Mouse (Mus musculus): Measurements from ENCODE around the gene Zc3h12b. TPM values are rescaled to one million over a fixed set of nuclear protein-coding genes. Genes with fewer than 3 reads are reported as not detected.
"Not testable (repeated sequence)": the region's sequence is repeated elsewhere in the genome, so short reads cannot be mapped to it uniquely, and the experiment has no call there.

Gene Zc3h12b
- polyA plus RNA-seq, 1 experiment from 2014 or later = 4.1 TPM

DNA sequence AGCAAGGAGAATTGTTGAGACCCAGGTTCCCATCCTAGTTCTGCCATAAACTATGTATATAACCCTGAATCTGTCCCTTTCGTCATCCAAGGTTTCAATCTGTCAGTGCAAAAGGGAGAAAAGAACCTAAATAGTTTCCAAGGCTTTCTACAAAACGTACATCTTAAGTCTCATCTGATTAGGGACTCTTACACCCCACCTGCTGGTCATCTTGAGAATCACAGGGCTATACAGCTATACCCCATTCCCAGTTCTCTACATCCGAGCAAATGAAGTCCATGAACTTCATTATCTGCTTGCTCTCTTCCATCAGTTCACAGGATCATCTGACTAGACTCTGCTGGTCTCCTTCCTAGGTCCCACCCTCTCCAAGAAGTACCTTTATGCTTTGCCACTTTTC lies 239.3 kb downstream of the Zc3h12b start:
- Histone ChIP-seq H3K9me3 (no peaks in the 10 kb centered on the region), H3K4me2 (no peak overlapping the region), H3K9ac (no peak overlapping the region), H3K4me1 (peaks cover 2% of the 10 kb centered on the region; the same call in 1 of the 2 replicates), H3K4me3 (no peak overlapping the region), H3K36me3 (peaks cover 13% of the 10 kb centered on the region), H3K27me3 (no peaks in the 10 kb centered on the region), H3K27ac (no peak overlapping the region)
- no peak for ATAC-seq (ENCODE audit: insufficient number of reproducible peaks, low FRiP score, low TSS enrichment, low read depth)
- 24% methylated on average over 3 of the region's 3 CpGs for WGBS

DNA sequence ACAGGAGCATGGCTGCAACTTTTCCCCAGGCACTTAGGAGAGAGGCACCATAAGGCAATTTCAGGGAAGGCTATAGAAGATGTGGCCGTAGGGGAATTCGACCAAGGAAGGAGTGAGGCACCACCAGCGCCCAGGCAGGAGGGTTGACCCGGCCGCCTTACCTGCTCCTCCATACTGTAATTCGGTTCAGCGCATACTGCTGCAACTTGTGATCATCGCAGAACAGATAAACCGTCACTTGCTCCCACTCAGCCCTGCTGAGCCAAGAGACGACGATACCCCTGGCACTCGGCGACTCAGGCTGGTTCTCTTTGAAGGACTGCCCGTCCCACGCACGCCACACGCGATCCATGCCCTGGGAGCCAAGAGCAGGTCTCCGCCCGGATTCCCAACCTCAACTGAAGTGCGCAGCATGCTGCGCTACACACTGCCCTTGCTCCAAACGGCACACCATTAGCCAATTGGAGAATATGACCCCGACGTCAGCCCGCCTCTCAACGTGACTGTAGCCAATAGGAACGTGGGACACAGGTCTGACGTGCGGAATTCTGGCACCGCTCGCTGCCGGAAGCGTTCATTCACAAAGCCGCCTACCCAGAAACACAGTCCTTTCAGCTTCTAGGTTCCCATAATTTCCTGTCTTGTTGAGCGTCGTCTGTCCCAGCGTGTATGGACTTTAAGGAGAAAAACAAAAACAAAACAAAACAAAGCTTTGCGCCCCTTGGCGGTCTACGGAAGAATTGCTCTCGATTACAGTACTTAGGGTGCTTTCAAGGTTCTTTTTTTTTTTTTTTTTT lies 245.2 kb downstream of the Zc3h12b start, which contains the start of gene Las1l:
TSS of gene Las1l (minus strand) at position 466 of the 797 bp plus-strand sequence.
- Histone ChIP-seq H3K36me3 (peaks cover 6% of the 10 kb centered on the region), H3K4me2 (peak within 1 kb of the TSS; percentile 46), H3K27ac (peak within 1 kb of the TSS; percentile 61; the same call in 1 of the 2 replicates), H3K4me3 (peak within 1 kb of the TSS; percentile 56), H3K9me3 (no peaks in the 10 kb centered on the region), H3K9ac (peak within 1 kb of the TSS; percentile 42), H3K27me3 (no peaks in the 10 kb centered on the region), H3K4me1 (peaks cover 3% of the 10 kb centered on the region; the same call in 1 of the 2 replicates)
- WGBS = 22% methylated on average over 42 of the region's 42 CpGs
- ATAC-seq (ENCODE audit: insufficient number of reproducible peaks, low FRiP score, low TSS enrichment, low read depth) = peak; percentile 99

DNA sequence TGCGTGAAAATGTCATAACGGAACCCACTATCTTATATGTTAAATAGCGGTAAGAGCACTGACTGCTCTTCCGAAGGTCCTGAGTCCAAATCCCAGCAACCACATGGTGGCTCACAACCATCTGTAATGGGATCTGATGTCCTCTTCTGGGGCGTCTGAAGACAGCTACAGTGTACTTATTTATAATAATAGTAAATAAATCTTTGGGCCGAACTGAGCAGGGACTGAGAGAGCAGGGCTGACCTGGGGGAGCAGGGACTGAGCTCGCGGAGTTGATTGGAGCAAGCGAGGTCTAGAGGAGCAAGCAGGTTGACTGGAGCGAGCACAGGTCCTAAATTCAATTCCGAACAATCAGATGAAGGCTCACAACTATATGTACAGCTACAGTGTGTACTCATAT lies 246.0 kb downstream of the Zc3h12b start:
- not testable (repeated sequence) for H3K27ac ChIP-seq; H3K27me3 ChIP-seq; H3K36me3 ChIP-seq; H3K4me1 ChIP-seq; H3K9ac ChIP-seq; H3K9me3 ChIP-seq; ATAC-seq (ENCODE audit: insufficient number of reproducible peaks, low FRiP score, low TSS enrichment, low read depth)
- H3K4me3 ChIP-seq = peak overlapping the region; percentile 56
- H3K4me2 ChIP-seq = peak overlapping the region; percentile 45
- 45% methylated on average over 11 of the region's 11 CpGs for WGBS

DNA sequence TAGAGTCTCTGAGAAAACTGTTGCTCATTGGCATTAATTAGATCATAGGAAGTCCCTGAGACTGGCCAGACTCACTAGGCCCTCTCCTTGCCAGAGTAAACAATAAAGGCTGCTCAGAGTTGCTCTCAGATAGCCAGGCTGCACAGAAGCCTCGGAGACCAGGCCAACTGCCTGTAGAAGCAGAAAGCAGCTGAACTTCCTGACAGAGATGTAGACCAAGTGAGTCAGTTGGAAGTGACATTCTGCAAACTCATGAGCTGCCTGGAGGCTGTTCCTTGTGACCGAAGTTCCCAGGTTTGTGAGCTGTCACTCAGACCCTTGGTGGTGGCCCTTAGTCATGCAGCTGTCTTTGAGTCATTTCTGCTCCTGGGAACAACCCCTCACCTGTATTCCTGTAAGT lies 251.9 kb downstream of the Zc3h12b start:
- no peak for ATAC-seq (ENCODE audit: insufficient number of reproducible peaks, low FRiP score, low TSS enrichment, low read depth)
- Histone ChIP-seq H3K4me2 (no peak overlapping the region), H3K9ac (no peak overlapping the region), H3K4me1 (no peaks in the 10 kb centered on the region), H3K4me3 (no peak overlapping the region), H3K27ac (no peak overlapping the region), H3K36me3 (no peaks in the 10 kb centered on the region), H3K27me3 (no peaks in the 10 kb centered on the region), H3K9me3 (no peaks in the 10 kb centered on the region)
- WGBS = 77% methylated on average over 2 of the region's 2 CpGs

DNA sequence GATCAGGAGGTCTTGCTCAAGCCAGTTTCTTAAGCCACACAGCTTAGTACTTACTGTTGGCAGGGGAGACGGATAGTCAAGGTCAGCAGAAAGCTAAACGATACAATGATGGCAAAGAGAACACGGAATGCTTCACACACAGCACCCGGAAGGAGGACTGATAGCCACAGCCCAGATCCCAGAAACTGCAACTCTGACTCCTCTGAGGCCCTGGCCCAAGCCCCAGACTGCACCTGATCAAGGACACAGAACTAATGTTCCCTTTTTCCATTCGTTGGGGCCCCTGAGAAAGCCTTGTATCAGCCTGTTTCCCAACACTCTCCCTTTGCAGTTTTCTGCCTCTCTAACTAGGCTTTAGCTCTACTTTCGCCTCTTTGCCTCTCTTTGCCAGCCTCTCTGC lies 253.6 kb downstream of the Zc3h12b start:
- Histone ChIP-seq H3K27ac (no peak overlapping the region), H3K4me1 (no peaks in the 10 kb centered on the region), H3K4me3 (no peak overlapping the region), H3K9me3 (no peaks in the 10 kb centered on the region), H3K4me2 (no peak overlapping the region), H3K36me3 (no peaks in the 10 kb centered on the region), H3K9ac (no peak overlapping the region), H3K27me3 (no peaks in the 10 kb centered on the region)
- ATAC-seq (ENCODE audit: insufficient number of reproducible peaks, low FRiP score, low TSS enrichment, low read depth) = no peak
- WGBS = 83% methylated on average over 6 of the region's 6 CpGs

DNA sequence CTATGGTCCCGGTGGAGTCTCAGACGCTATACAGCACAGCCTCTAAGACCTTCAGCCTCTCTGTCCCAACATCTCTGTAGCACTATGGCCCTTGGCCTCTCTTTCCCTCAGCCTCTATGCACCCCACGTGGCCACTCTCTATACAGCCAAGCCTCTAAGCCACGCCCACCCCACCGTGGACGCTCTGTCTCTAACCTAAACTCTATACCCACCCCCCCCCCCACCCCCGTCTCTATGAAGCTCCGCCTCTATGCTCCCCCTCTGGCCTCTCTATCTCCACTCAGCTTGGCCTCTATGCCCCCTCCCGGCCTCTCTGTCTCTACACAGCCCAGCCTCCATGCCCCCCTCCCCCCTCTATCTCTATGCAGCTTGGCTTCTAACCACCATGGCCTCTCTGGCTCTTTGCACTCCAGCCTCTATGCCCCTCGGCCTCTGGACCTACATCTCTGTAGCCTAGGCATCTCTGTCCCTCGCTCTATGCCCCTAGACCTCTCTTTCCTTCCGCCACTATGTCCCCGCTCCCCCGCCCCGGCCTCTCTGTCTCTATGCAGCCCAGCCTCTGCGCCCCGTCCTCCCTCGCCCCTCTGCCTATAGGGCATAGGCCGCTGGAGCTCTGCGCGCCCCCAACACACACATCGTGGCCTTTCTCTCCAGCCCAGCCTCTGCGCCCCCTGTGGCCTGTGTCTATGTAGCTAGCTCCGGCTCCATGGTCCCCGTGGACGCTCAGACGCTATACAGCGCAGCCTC lies 256.5 kb downstream of the Zc3h12b start:
- ATAC-seq (ENCODE audit: insufficient number of reproducible peaks, low FRiP score, low TSS enrichment, low read depth) = peak; percentile 92
- 31% methylated on average over 26 of the region's 28 CpGs for whole genome bisulfite sequencing
- H3K36me3 ChIP-seq = no peaks in the 10 kb centered on the region
- H3K4me3 ChIP-seq = peak overlapping the region; percentile 43
- no peaks in the 10 kb centered on the region for H3K9me3 ChIP-seq
- H3K27ac ChIP-seq = peak overlapping the region; percentile 81
- H3K9ac ChIP-seq = peak overlapping the region; percentile 39
- no peaks in the 10 kb centered on the region for H3K27me3 ChIP-seq
- H3K4me1 ChIP-seq = no peaks in the 10 kb centered on the region
- H3K4me2 ChIP-seq = peak overlapping the region; percentile 52

DNA sequence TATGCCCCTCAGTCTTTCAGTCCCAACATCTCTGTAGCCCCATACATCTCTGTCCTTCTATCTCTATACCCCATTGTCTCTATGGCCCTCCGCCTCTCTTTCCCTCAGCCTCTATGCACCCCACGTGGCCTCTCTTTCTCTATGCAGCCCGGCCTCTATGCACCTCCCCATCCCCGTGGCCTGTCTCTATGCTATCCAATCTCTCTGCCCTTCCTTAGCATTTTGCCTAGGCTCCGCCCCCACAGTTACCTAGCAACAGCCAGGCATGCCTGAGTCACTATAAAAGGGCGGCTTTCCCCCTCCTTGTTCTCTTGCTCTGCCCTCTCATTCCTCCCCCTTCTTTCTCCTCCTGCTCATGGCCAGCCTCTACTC lies 257.1 kb downstream of the Zc3h12b start:
- Histone ChIP-seq H3K9me3 (no peaks in the 10 kb centered on the region), H3K4me2 (peak overlapping the region; percentile 52), H3K9ac (peak overlapping the region; percentile 39), H3K36me3 (no peaks in the 10 kb centered on the region), H3K27ac (peak overlapping the region; percentile 81), H3K4me3 (peak overlapping the region; percentile 43), H3K4me1 (no peaks in the 10 kb centered on the region), H3K27me3 (no peaks in the 10 kb centered on the region)
- WGBS = 16% methylated on average over 6 of the region's 6 CpGs
- ATAC-seq (ENCODE audit: insufficient number of reproducible peaks, low FRiP score, low TSS enrichment, low read depth) = peak; percentile 89

DNA sequence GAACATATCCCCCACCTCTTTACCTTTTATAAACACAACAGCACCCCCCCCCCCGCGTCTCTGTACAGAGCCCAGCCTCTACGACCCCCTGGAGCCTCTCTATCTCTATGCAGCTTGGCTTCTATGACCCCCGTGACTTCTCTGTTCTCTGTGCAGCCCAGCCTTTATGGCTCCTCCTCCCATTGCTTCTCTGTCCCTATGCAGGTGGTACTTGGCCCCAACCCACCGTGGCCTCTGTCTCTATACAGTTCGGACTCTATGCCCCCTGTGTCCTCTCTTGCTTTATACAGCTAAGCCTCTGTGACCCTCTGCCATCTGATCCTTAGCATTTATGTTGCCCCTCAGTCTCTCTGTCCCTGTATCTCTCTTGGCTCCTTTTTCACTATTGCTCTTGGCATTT lies 257.6 kb downstream of the Zc3h12b start:
- no peak overlapping the region for H3K4me3 ChIP-seq
- 63% methylated on average over 5 of the region's 6 CpGs for WGBS

DNA sequence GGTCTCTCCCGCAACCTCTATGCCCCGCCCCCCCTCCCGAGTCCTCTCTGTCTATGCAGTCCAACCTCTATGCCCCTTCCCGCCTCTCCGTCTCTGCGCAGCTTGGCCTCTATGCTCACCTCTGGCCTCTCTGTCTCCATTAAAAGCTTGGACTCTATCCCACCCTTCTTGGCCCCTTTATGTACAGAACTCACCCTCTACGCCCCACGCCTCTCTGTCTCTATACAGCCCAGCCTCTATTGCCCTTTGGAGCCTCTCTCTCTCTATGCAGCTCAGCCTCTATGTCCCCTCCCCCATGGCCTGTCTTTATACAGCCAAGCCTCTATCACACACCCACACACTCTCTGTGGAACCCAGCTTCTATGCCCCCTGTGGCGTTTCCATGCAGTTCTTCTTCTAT lies 258.5 kb downstream of the Zc3h12b start:
- Histone ChIP-seq H3K4me1 (no peaks in the 10 kb centered on the region), H3K9ac (no peak overlapping the region), H3K36me3 (no peaks in the 10 kb centered on the region), H3K27me3 (no peaks in the 10 kb centered on the region), H3K27ac (no peak overlapping the region), H3K4me3 (no peak overlapping the region), H3K9me3 (no peaks in the 10 kb centered on the region), H3K4me2 (no peak overlapping the region)
- WGBS = 94% methylated on average over 9 of the region's 9 CpGs
- no peak for ATAC-seq (ENCODE audit: insufficient number of reproducible peaks, low FRiP score, low TSS enrichment, low read depth)

More for the DNA sequence above, 257.6 kb downstream of the Zc3h12b start:
- H3K9ac ChIP-seq = no peak overlapping the region
- no peaks in the 10 kb centered on the region for H3K27me3 ChIP-seq
- no peaks in the 10 kb centered on the region for H3K9me3 ChIP-seq
- peak; percentile 30; the same call in 1 of the 2 replicates for ATAC-seq (ENCODE audit: insufficient number of reproducible peaks, low FRiP score, low TSS enrichment, low read depth)
- H3K36me3 ChIP-seq = no peaks in the 10 kb centered on the region
- peak overlapping the region; percentile 52; the same call in 1 of the 2 replicates for H3K4me2 ChIP-seq
- no peaks in the 10 kb centered on the region for H3K4me1 ChIP-seq
- no peak overlapping the region for H3K27ac ChIP-seq

Other genes with a start within 250 kb of the Zc3h12b start
- 0.15 and 0.87 TPM in 2 replicates for gene Asb12, start 153.7 kb upstream of the Zc3h12b start, polyA plus RNA-seq (2015; fragmentation: Nextera tagmentation; extraction: Ambion mirVana)
- gene Pfn5, start 153.6 kb upstream of the Zc3h12b start, polyA plus RNA-seq (2015; fragmentation: Nextera tagmentation; extraction: Ambion mirVana) = not detected in 2 replicates
- gene Zc4h2, start 53.2 kb upstream of the Zc3h12b start, polyA plus RNA-seq (2015; fragmentation: Nextera tagmentation; extraction: Ambion mirVana) = 17.8 and 19.6 TPM in 2 replicates
- gene Las1l, start 245.3 kb downstream of the Zc3h12b start, polyA plus RNA-seq (2015; fragmentation: Nextera tagmentation; extraction: Ambion mirVana) = 54.2 and 55.2 TPM in 2 replicates

All from limb, embryonic 15.5 days (tissue).